Mouse (Mus musculus) lung, postnatal 0 days (tissue): ENCODE results near the gene Cbfa2t2.

Source experiments
- CTCF ChIP-seq: IDR thresholded peaks from 2 replicates; pipeline ENCODE4 v1.5.1; 2016; ENCODE audit warnings: antibody characterized with exemption, mild to moderate bottlenecking
- EP300 ChIP-seq: IDR thresholded peaks from 2 replicates; pipeline ENCODE4 v1.6.1; 2016; ENCODE audit warnings: antibody characterized with exemption, mild to moderate bottlenecking, control low read depth

DNA sequence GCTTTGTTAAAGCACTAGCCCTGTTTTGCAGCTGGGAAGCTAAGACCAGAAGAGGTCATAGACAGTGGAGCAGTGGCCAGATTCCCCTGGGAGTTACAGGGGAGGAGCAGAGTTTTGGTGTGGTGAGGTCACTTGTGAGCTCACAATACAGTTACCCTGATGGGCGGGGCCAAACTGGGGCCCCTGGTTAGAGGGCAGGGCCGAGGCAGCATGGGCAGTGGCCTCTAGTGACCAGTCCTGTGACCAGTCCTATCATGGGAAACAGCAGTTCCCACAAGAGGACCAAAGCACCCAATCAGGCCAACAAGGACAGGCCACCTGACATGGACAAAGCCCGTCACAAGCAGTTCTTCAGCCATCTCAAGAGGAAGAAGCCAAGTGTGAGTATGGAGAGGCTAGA is 112.4 kb downstream of the Cbfa2t2 start:
- no peak for TF ChIP-seq CTCF
- no peak for TF ChIP-seq EP300
